Mouse (Mus musculus) E14TG2a.4 (cell line): ENCODE measurements around the gene Plekhh1.

Experiments used
- CTCF ChIP-seq: conservative IDR thresholded peaks from 2 replicates; pipeline ENCODE4 v1.5.1; 2014; ENCODE audit warnings: low read length
- NANOG ChIP-seq: IDR thresholded peaks from 2 replicates; pipeline ENCODE4 v1.6.1; 2014; ENCODE audit warnings: borderline replicate concordance, low read length, mixed read lengths

DNA sequence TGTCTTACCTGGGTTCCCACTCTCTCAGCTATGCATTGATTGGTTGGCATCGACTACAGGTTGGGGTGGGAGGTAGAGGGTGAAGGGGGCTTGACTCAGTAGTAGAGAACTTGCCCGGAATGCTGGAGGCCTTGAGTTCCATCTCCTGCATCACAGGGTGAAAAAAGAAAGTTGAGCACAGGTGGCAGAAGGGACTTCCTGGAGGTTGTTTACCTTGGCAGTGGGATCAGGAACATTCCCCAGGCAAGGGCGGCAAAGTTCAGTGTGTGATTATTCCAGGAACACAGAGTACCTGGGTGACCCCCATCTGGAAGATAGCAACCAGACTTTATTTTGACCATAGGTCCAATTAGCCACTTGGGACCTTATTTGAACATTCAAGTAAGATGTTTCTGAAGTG, 74.8 kb downstream of the Plekhh1 start:
- TF ChIP-seq CTCF (no peak), NANOG (no peak)
